Mouse (Mus musculus): Measurements from ENCODE around the gene Cdrt4. TPM values are rescaled to one million over a fixed set of nuclear protein-coding genes. Genes with fewer than 3 reads are reported as not detected.
A peak's percentile ranks its signal among the peaks of the same experiment; 100 is the strongest.

Gene Cdrt4
- polyA plus RNA-seq, 1 experiment from 2014 or later: not detected

DNA sequence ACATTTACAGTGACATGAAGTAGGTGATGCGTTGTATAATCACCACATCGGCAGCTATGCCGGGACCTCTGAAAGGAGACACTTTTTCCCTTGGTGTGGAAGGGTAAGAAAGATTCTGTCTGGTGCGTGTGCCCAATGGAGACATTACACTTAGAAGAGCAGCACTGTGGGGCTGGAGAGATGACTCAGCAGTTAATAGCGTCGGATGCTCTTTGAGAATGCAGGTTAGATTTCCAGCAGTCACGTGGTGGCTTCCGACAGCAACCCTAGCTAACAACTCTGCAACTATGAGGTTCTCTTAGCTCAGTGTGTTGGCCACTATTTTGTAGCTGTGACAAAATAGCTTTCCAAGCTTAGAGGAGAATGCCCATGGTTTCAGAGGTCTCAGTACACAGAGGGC is 49.1 kb downstream of the Cdrt4 start:
- 95% methylated on average over 8 of the region's 8 CpGs for WGBS
- Histone ChIP-seq H3K27ac (replicated peaks) (no peak overlapping the region), H3K9me3 (no peaks in the 10 kb centered on the region), H3K9ac (replicated peaks) (no peak overlapping the region), H3K4me2 (replicated peaks) (no peak overlapping the region), H3K36me3 (no peaks in the 10 kb centered on the region), H3K4me1 (peaks cover 11% of the 10 kb centered on the region; the same call in 1 of the 2 replicates), H3K4me3 (no peak overlapping the region), H3K27me3 (no peaks in the 10 kb centered on the region)
- ATAC-seq (replicated peaks): no peak

DNA sequence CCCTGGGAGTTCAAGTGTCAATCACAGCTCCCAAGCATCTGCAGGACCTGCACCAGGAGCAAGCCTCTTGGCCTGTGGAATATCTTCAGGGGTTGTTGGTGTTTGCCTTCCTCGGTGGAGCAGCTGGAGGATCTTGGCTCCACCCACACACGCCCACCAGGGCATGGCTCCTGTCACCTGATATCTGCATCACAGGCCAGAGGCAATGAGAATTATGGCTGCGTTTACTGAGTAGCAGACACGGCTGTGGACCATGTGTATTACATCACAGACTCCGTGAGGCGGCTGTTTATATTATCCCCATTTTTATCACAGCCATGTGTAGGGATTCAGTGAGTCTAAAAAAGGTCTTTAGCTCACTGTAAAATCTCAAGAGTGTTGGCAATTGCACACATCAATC is 53.6 kb downstream of the Cdrt4 start:
- no peak overlapping the region for H3K9ac ChIP-seq (replicated peaks)
- WGBS: 78% methylated on average over 6 of the region's 6 CpGs
- no peak overlapping the region for H3K4me2 ChIP-seq (replicated peaks)
- no peak overlapping the region for H3K27ac ChIP-seq (replicated peaks)
- no peak overlapping the region for H3K4me3 ChIP-seq
- no peaks in the 10 kb centered on the region for H3K9me3 ChIP-seq
- no peaks in the 10 kb centered on the region for H3K27me3 ChIP-seq
- H3K36me3 ChIP-seq: no peaks in the 10 kb centered on the region
- ATAC-seq (replicated peaks): no peak
- no peaks in the 10 kb centered on the region for H3K4me1 ChIP-seq

DNA sequence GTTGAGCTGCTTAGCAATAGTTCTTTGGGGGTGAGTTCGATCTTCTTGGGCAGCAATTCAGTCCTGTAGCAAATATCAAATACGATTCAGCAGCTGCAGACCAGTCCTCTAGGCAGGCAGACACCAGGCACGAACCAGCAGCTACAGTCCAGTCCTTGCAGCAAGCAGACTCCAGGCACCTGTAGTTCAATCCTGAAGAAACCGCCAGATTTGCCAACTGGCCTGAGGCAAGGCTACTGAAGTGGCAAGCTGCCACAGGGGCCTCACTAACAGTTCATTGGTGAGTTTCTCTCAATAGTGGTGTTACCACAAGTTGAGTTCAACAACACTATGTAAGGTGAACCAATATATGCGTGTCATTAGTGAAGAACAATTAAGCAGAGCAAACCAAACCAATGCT is 56.4 kb downstream of the Cdrt4 start:
- H3K4me2 ChIP-seq (replicated peaks): no peak overlapping the region
- no peak overlapping the region for H3K9ac ChIP-seq (replicated peaks)
- 87% methylated on average over 5 of the region's 5 CpGs for WGBS
- no peaks in the 10 kb centered on the region for H3K9me3 ChIP-seq
- H3K27me3 ChIP-seq: no peaks in the 10 kb centered on the region
- H3K27ac ChIP-seq (replicated peaks): no peak overlapping the region
- no peaks in the 10 kb centered on the region for H3K36me3 ChIP-seq
- ATAC-seq (replicated peaks): no peak
- no peak overlapping the region for H3K4me3 ChIP-seq
- no peaks in the 10 kb centered on the region for H3K4me1 ChIP-seq

DNA sequence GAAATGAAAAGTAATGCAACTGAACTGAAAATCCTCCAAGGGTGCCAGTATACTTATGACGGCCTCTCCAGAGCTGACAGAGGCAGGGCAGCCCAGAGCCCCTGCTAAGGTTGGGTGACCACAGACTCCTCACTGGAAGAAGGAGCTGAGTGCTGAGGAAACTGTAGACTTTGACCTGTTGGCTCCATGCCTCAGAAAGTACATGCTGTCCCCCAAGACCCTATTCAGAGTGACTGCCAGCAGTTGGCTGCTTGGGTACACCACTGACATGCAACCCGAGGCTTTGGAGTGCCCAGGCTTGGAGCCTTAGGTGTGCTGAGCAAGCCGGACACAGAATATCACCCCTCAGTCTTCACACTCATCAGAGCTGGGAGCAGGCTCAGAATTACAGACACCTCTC is 57.0 kb downstream of the Cdrt4 start:
- no peak overlapping the region for H3K9ac ChIP-seq (replicated peaks)
- H3K4me2 ChIP-seq (replicated peaks): no peak overlapping the region
- no peak for ATAC-seq (replicated peaks)
- H3K27ac ChIP-seq (replicated peaks): no peak overlapping the region
- H3K36me3 ChIP-seq: no peaks in the 10 kb centered on the region
- H3K4me1 ChIP-seq: no peaks in the 10 kb centered on the region
- no peaks in the 10 kb centered on the region for H3K27me3 ChIP-seq
- WGBS: 84% methylated on average over 3 of the region's 3 CpGs
- H3K9me3 ChIP-seq: no peaks in the 10 kb centered on the region
- H3K4me3 ChIP-seq: no peak overlapping the region

DNA sequence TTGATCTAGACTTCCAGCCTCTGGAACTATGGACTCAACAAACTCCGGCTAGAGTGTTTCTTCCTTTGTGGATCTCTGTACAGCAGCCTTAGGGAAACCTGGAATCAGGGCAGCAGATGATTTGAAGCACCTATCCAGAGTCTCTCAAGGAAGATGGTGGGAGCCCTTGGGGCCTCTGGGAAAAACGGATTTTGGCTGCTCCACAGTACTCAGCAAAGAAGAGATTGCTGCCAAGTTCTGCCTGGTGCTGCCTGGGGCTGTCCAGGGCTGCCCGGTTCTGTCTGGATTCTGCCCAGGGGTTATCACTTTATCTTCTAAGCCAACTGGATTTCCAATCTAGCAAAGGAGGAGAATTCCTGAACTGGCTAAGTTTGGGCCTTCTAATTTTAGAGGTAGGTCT is 58.8 kb downstream of the Cdrt4 start:
- Histone ChIP-seq H3K9ac (replicated peaks) (no peak overlapping the region), H3K4me1 (no peaks in the 10 kb centered on the region), H3K27me3 (no peaks in the 10 kb centered on the region), H3K4me3 (no peak overlapping the region), H3K36me3 (no peaks in the 10 kb centered on the region), H3K27ac (replicated peaks) (no peak overlapping the region), H3K4me2 (replicated peaks) (no peak overlapping the region), H3K9me3 (no peaks in the 10 kb centered on the region)
- no peak for ATAC-seq (replicated peaks)
- 65% methylated on average over 3 of the region's 3 CpGs for WGBS

DNA sequence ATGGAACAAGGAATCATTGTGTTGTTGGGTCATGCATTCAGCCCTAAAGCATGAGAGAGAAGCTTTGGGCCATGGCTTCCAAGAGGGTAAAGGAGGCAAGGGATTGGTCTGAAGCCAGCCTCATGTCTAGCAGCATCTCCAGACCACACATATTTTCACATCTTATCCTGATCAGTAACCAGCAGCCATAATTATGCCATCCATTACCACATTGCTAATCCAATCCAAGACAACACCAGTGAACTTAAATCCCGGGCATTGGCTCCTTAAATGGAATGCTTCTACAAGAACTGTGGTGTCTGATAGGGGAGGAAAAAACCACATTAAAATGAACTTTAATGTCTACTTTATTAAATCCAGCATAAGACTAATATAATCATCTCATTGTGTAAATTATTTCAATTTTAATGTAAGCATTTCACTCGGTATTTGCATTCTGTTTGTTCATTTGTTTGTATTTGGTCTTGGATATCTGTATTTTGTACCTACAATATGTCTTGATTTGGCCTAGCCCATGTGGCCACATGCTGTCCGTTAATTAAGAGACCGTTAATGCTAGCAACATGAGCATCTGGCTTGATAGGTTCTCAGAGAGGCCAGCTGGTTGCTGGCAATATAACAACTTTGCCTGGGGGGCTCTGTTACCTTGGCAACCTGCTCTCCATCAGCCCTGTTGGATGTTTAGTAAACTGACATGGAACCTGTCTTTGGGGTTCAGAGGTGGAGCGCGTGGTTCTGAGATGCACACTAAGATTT is 66.5 kb downstream of the Cdrt4 start:
- H3K4me3 ChIP-seq: no peak overlapping the region
- 54% methylated on average over 6 of the region's 6 CpGs for WGBS
- H3K36me3 ChIP-seq: no peaks in the 10 kb centered on the region
- ATAC-seq (replicated peaks): 0 out of 2 replicates have a peak, but pooled peaks have one; percentile 38
- H3K9me3 ChIP-seq: no peaks in the 10 kb centered on the region
- no peaks in the 10 kb centered on the region for H3K27me3 ChIP-seq
- H3K4me2 ChIP-seq (replicated peaks): no peak overlapping the region
- peaks cover 19% of the 10 kb centered on the region for H3K4me1 ChIP-seq
- H3K9ac ChIP-seq (replicated peaks): no peak overlapping the region
- no peak overlapping the region for H3K27ac ChIP-seq (replicated peaks)

DNA sequence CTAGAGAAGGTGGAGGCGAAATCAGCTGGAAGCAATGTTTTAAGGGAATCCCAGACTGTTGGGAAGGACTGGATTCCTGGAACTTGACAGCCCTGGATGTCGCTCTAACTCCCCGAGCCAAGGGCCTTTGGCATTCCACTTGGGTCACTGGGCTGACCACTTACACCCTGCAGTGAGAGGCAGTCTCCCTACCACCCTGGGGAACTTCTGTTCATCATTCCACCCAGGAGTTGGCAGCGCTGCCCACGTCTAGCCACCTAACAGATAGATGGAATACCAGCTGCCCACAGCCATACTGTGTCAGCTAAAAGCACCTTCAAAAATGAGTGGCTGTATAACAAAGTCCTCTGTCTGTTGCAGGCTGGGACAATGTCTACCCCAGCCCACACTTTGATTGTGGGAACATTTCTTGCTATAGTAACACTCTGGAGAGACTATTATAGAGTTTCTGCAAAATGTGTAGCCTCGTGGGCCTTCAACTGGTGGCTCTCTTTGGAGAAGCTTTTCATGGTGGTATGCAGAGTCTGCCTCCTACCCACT is 67.2 kb downstream of the Cdrt4 start:
- H3K9me3 ChIP-seq: no peaks in the 10 kb centered on the region
- H3K4me2 ChIP-seq (replicated peaks): no peak overlapping the region
- H3K36me3 ChIP-seq: no peaks in the 10 kb centered on the region
- no peak for ATAC-seq (replicated peaks)
- no peak overlapping the region for H3K27ac ChIP-seq (replicated peaks)
- H3K4me3 ChIP-seq: no peak overlapping the region
- WGBS: 79% methylated on average over 6 of the region's 6 CpGs
- H3K4me1 ChIP-seq: peaks cover 19% of the 10 kb centered on the region
- no peaks in the 10 kb centered on the region for H3K27me3 ChIP-seq
- H3K9ac ChIP-seq (replicated peaks): no peak overlapping the region

DNA sequence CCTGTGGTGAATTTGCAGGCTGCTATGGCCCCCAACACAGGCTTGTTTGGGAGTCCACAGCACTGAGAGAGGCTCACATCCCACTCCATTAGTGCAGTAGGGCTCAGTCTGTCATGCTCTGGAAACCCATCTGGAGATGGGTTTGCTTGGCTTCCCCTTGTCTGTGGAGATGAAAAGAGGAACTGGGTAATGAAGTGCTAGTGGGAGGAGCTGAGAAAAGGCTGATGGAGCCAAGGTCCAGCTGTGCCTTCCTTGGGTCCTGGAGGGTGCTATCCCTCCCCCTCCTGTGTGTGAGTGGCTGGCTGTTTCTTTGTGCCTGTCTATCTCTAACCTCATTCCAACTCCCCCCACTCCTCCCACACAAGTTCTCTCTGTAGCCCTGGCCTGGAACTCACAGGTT is 69.6 kb downstream of the Cdrt4 start:
- no peak for ATAC-seq (replicated peaks)
- H3K36me3 ChIP-seq: no peaks in the 10 kb centered on the region
- no peak overlapping the region for H3K9ac ChIP-seq (replicated peaks)
- no peak overlapping the region for H3K4me2 ChIP-seq (replicated peaks)
- H3K9me3 ChIP-seq: no peaks in the 10 kb centered on the region
- no peak overlapping the region for H3K4me3 ChIP-seq
- no peak overlapping the region for H3K27ac ChIP-seq (replicated peaks)
- peaks cover 20% of the 10 kb centered on the region for H3K4me1 ChIP-seq
- H3K27me3 ChIP-seq: no peaks in the 10 kb centered on the region

DNA sequence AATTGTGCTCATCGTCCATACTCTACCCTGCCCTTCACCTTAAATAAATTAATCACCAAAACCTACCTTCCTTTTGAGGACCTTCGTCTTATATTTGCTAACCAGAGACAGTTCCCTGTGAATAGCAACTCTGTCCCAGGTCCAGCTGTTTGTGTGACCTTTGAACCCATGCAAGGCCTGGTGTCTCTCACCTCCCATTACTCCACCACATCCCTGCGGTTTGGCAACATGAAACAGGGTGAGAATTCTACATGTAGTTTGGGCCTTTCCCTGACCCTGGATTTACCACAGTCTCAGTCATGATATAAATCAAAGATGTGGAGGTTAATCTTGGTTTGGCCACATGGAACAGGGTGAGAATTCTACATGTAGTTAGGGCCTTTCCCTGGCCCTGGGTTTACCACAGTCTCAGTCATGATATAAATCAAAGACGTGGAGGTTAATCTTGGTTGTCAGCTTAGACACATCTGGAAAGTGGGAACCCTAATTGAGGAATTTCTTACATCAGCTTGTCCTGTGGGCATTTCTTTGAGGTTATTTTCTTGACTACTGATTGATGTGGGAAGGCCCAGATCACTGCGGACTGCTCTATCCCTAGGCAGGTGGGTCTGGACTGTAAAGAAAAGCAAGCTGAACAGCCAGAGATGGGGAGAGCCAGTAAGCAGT is 70.3 kb downstream of the Cdrt4 start:
- Histone ChIP-seq H3K4me1 (peaks cover 21% of the 10 kb centered on the region), H3K27me3 (no peaks in the 10 kb centered on the region), H3K9me3 (no peaks in the 10 kb centered on the region), H3K27ac (replicated peaks) (no peak overlapping the region), H3K9ac (replicated peaks) (no peak overlapping the region), H3K4me2 (replicated peaks) (no peak overlapping the region), H3K36me3 (no peaks in the 10 kb centered on the region), H3K4me3 (no peak overlapping the region)
- no peak for ATAC-seq (replicated peaks)
- 83% methylated on average over 5 of the region's 5 CpGs for WGBS

DNA sequence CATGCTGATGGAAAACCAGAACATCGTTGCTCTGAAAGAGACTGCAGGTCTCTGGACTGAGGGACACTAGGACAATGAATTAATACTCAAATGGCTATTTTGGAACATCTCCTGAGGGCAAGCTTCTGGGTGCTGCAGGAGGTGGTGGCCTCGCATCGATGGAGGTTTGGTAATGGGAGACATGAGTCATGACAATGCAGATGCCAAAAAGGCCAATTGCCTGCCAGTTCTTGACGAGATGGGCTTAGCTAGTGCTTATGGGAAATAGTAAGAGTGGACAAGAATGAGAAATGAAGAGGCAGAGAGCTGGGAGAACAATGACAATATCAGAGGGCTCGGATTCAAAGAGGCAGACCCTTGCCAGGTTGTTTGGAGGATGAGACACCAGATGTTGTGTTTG is 72.5 kb downstream of the Cdrt4 start:
- Histone ChIP-seq H3K4me1 (peaks cover 9% of the 10 kb centered on the region), H3K4me3 (no peak overlapping the region), H3K9me3 (no peaks in the 10 kb centered on the region), H3K4me2 (replicated peaks) (no peak overlapping the region), H3K27me3 (no peaks in the 10 kb centered on the region), H3K9ac (replicated peaks) (no peak overlapping the region), H3K27ac (replicated peaks) (no peak overlapping the region), H3K36me3 (no peaks in the 10 kb centered on the region)
- 84% methylated on average over 5 of the region's 5 CpGs for WGBS
- ATAC-seq (replicated peaks): no peak

DNA sequence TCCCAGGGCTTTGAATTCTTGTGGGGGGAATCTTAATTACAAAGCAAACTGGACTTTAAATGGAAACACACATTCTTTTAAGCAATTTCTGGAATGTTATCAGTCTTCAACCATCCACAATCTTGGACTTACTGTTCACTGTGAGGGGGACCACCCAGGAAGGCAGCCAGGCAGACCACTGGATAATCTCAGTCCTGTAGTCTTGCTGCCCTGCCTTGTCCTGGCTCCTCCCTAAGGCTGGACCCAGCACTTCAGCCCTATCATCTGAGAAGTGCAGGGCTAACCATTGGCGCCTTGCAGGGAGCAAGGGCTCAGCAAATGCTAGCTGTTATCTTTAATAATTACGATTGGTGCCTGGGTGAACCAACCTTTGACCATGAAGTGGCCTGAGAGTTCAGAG is 73.1 kb downstream of the Cdrt4 start:
- Histone ChIP-seq H3K4me1 (peaks cover 8% of the 10 kb centered on the region; the same call in 1 of the 2 replicates), H3K4me3 (no peak overlapping the region), H3K36me3 (no peaks in the 10 kb centered on the region), H3K4me2 (replicated peaks) (no peak overlapping the region), H3K27ac (replicated peaks) (no peak overlapping the region), H3K9me3 (no peaks in the 10 kb centered on the region), H3K9ac (replicated peaks) (no peak overlapping the region), H3K27me3 (no peaks in the 10 kb centered on the region)
- 83% methylated on average over 2 of the region's 2 CpGs for WGBS
- ATAC-seq (replicated peaks): no peak

DNA sequence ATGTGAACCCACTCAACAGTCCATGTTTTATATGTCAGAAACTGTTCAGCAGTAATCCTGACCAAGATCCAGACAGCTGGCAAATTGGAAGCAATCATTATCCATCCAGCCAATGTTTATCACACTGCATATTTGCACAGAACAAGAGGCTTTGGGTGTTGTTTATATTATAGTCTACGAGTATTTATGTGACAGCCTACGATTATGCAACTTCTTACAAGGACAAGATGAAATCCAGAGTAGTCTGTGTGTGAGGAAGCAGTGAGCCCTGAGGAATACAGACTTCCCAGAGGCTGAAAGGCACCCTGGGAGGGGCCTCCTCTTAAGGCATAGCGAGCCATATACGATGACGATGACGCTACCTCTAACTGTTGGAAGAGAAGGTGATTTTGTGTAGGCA is 74.5 kb downstream of the Cdrt4 start:
- Histone ChIP-seq H3K4me3 (no peak overlapping the region), H3K27ac (replicated peaks) (no peak overlapping the region), H3K36me3 (no peaks in the 10 kb centered on the region), H3K9ac (replicated peaks) (no peak overlapping the region), H3K27me3 (no peaks in the 10 kb centered on the region), H3K4me1 (peaks cover 7% of the 10 kb centered on the region; the same call in 1 of the 2 replicates), H3K4me2 (replicated peaks) (no peak overlapping the region), H3K9me3 (no peaks in the 10 kb centered on the region)
- 69% methylated on average over 6 of the region's 6 CpGs for WGBS
- peak; percentile 58; the same call in 1 of the 2 replicates for ATAC-seq (replicated peaks)

All from forebrain, embryonic 15.5 days (tissue).